Mouse (Mus musculus) ES-CJ7 (cell line): ENCODE measurements at regions not wholly inside any gene's neighbourhood (a gene's known extent, or its start where the extent isn't known, plus 50 kb on each side); places are given as distances from the start of the nearest gene placed in this dataset.

Experiments used
- DNase-seq: peaks from one replicate; pipeline ENCODE4 v3.0.0; 2011; ENCODE audit warnings: low read depth, low spot score

DNA sequence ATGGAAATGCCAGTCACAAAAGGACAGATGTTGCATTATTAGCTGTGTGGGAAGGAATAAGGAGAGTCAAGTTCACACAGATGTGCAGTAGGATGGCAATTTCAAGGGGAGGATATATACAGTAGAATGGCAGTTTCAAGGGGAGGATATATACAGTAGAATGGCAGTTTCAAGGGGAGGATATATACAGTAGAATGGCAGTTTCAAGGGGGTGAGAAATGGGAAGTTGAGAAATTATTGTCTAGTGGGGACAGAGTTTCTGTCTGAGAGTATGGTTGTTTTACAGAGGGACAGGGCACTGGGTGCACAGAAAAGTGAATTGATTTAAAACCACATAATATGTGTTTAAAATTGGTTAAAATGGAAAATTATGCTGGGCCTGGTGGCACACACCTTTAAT is 54.8 kb upstream of the Scel start:
- DNase-seq, result no peak

DNA sequence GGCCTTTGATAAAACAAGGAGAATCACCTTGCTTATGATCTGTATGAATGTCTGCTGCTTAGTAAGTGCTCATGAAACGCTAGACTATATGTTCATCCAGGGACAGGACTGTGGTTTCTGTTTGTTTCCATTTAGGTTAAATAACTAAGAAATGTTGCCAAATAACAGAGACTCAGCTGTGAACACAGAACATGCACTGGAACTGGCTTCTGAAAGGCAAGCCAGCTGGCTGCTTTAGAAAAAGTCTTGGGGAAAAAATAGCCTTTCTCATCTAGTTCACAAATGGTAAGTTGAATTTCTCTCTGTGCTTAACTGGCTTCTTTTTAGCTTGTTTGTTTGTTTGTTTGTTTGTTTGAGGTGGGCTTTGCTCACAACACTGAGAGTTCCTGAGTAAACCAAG is 57.0 kb upstream of the Scel start:
- DNase-seq, result no peak

GRCm38 (mm10) chr14:103450756-103451155 is 62.4 kb upstream of the Scel start:
- no peak for DNase-seq

GRCm38 (mm10) chr14:103449447-103449846 is 63.7 kb upstream of the Scel start:
- no peak for DNase-seq

DNA sequence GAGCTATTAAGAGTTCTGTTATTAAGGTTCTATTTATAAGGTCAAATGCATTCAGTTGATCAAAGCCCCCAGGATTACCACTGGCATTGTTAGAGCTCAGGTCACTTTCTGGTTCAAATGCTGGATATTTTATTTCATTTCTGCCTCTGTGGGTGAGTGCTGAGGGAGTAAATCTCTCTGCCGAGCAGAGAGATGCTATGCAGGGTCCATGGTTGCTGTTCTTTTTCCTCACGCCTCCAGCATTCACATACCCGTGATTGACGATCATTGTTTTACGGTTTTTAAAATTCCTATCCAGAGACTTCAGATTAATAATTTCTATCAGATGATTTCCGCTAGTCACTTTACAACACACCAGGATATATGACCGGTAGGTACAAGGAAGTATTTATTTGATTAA is 64.1 kb upstream of the Scel start:
- DNase-seq, result no peak

DNA sequence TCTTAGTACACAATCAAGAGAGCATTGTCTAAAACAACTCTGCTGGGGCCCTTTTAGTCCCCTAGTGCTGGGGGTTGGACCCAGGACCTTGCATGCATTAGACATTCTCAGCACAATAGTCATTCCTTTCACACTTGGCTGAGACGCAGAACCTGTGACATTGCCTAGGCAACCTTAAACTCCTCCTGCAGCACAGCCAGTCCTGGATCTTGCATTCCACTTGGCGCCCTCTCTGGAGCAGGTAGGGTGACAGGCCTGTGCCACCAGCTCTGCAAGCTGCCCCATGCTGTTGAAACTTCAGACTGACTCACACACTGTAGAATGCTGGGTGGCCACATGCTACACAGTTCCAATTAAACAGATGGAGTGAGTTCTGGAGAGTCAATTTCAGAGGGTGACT is 66.5 kb upstream of the Scel start:
- peak; percentile 7 for DNase-seq

DNA sequence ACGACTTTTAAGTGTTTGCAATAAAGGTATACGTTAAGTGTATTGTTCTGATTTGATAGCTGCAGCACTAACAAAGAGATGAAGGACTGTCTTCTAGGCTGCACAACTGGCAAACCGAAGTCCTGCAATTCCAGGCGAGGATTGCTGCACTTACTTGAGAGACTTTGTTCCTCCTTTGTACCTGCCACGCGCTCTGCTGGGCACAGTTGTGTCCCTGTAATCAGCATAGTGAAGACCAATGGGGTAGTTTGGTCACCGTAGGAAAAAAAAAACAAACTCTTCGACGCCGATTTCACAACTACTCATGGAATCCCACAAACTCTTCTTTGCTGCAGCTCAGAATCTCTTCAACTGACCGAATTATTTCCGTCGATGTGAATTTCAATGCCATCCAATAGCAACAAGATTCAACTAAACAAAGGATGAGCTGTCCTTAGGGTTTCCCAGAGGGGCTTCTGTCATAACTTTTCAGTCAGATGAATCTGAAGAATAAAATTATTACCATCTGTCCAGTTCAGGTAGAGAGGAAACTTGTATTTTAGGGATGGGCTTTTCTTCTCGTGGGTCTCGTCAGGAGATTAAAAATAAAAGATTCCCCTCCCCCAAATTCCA is 71.6 kb upstream of the Scel start:
- no peak for DNase-seq

GRCm38 (mm10) chr14:103440243-103440642 is 72.9 kb upstream of the Scel start:
- DNase-seq, result no peak

DNA sequence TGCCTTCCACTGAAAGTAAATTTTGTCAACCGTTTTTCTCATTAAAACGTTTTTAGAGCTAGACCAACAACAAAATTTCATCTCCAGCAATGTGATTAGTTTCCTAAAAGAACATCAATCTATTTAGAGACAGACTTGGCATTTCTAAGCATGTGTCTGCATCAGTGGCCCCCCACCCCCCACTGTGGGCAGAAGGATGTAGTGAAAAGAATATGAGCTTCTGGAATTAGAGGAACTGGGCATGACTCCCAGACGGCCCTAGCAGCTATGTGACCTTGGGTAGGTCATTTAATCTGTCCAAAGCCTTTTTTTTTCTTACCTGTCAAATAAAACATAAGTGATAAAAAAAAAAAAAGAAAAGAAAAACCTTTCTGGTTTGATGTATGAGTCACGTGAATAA is 78.9 kb upstream of the Scel start:
- no peak for DNase-seq

DNA sequence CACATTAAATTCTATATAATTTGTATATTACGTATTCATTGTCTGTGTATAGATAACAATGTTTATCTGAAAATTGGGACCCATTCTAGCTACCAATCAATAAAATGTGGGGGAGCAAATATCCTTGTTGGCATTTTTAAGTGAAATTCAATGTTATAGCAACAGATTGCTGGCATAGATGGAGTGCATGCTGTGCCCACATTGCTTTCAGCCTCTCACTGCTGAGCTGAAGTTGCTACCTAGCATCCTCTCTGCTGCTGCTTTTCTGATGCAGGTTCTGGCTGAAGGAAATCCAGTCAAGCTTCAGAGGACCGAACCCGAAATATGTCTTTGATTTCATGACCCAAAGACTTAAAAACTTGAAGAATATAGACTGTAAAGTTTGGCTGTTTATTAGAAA is 80.0 kb upstream of the Scel start:
- no peak for DNase-seq

DNA sequence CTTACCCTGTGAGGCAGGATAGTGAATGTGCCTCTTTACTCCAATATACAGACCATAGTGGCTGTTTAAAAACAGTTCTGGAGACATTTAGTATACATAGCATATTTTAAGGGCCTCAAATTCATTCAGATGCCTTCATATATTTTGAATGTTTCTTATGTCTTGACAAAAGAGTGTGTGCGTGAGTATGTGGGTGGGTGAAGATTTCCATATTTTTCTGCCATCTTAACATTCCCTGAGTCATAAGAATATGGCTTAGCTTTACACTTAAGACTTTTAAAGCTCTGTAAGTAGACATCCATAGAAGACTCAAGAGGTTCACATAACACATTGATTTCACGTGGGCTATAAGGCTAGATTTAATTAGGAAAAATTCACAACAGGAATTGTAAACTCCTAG is 81.3 kb upstream of the Mycbp2 start:
- no peak for DNase-seq

- DNase-seq, result no peak
Measured at GRCm38 (mm10) chr14:103421305-103421822, 74.8 kb upstream of the Mycbp2 start.

- no peak for DNase-seq
Measured at GRCm38 (mm10) chr14:103417110-103418061, 70.8 kb upstream of the Mycbp2 start.

DNA sequence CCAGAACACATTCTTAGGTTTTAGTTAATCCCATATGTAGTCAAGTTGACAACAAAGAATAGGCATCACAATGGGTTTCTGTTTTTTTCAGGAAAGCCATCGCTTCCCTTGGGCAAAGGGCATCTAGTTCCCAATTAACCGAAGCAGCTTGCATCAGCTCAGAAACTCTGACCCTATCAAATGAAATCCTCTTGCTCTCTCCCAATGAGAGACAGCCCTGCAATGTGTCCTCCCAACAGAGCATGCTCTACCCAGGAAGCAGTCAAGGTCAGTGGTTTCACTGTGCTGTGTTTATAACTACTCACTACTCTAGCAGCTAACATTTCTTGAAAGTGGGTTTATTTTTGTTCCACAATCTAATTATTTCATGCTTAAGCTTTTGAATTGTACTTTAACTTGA is 58.0 kb upstream of the Mycbp2 start:
- no peak for DNase-seq

GRCm38 (mm10) chr14:103403054-103403453 is 56.4 kb upstream of the Mycbp2 start:
- DNase-seq, result no peak

- no peak for DNase-seq
Measured at GRCm38 (mm10) chr14:103401983-103402382, 55.4 kb upstream of the Mycbp2 start.

DNA sequence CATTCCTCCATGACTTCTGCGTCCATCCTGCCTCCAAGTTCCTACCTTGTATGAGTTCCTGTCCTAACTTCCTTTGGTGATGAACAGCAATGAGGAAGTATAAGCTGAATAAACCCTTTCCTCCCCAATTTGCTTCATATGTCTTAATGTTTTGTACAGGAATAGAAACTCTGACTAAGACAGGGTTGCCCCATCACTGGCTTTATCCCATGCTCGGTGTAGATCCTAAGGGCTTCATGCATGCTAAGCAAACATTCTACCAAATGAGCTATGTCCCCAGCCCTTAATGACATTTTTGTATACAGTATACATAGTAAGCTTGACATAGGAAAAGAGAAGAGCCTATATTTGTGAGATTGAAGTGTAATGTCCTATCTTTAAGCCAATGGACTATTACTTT is 54.7 kb upstream of the Mycbp2 start:
- no peak for DNase-seq

DNA sequence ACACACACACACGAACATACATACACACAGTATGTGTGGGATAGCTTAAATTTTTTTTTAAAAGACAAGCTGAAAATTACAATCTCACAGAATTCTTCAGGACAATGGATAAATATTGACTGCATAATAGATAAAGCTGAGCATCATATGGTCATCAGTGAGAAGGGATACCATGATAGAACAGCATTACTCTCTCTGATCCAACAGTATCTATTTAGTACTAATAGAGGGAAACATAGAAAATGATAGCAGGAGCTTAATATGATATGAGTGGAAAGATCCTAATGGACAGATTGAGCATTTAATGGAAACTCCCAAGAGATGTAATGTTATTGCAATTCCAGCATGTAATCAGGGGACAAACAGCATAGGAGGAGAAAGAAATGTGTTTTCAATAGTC is 51.8 kb upstream of the Mycbp2 start:
- DNase-seq, result no peak
